14 mouse cellular contexts compared by ENCODE assay signal in the genomic region with DNA sequence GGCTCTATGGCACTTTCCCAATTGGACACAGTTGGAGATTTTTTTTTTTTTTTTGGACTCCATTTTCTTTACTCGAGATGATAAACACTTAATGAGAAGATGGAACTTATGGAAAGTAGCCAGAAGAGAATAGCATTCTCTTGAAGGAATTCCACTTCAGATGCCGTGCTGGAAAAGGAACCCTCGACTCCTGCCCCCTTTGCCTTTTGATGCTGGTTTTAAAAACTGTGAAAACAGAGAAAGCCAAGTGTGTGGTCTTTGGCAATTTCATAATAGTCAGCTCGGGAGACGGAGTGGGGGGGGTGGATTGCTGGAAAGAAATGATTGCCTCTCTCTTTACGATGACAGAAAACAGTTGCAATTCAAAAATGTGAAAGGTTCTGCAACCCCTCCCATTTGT.
DNase-seq lines count a peak whose midpoint lies in the region; ATAC-seq lines count a peak whose summit lies in the region.
"Had no signal": no experiment of that assay in that cellular context is flagged by ENCODE, and none has a peak within 500 bp of the region (broad histone marks: within the 10 kb centered on the region; RNA-seq: fewer than 3 reads in every experiment).

No protein-coding gene starts in this region.

- no peaks in the 10 kb centered on the region for H3K36me3 ChIP-seq in embryonic facial prominence, embryonic 13.5 days
- H3K36me3 ChIP-seq in embryonic facial prominence, embryonic 10.5 days (replicated peaks): no peaks in the 10 kb centered on the region
- no peaks in the 10 kb centered on the region for H3K36me3 ChIP-seq in forebrain, embryonic 14.5 days (ENCODE audit: control insufficient read depth, insufficient read depth, low read length)
- H3K36me3 ChIP-seq: heart, embryonic 13.5 days had no signal

- peaks cover 18% of the 10 kb centered on the region for H3K4me1 ChIP-seq in embryonic facial prominence, embryonic 13.5 days
- peaks cover 11% of the 10 kb centered on the region for H3K4me1 ChIP-seq in embryonic facial prominence, embryonic 10.5 days
- peaks cover 6% of the 10 kb centered on the region; the same call in 1 of the 2 replicates for H3K4me1 ChIP-seq in forebrain, embryonic 14.5 days (ENCODE audit: control insufficient read depth, insufficient read depth, low read length)

- peak overlapping the region; percentile 7; the same call in 1 of the 2 replicates for H3K4me2 ChIP-seq in embryonic facial prominence, embryonic 13.5 days
- H3K4me2 ChIP-seq in forebrain, embryonic 14.5 days (ENCODE audit: low read length): no peak overlapping the region
- H3K4me2 ChIP-seq: heart, embryonic 13.5 days; hindbrain, embryonic 14.5 days had no signal

- no peak overlapping the region for H3K4me3 ChIP-seq in embryonic facial prominence, embryonic 13.5 days
- no peak overlapping the region for H3K4me3 ChIP-seq in embryonic facial prominence, embryonic 10.5 days
- H3K4me3 ChIP-seq in forebrain, embryonic 14.5 days (ENCODE audit: low read depth, low read length): no peak overlapping the region
- H3K4me3 ChIP-seq: heart, embryonic 13.5 days had no signal

- H3K9me3 ChIP-seq in embryonic facial prominence, embryonic 13.5 days: no peaks in the 10 kb centered on the region
- H3K9me3 ChIP-seq in embryonic facial prominence, embryonic 10.5 days: no peaks in the 10 kb centered on the region
- no peaks in the 10 kb centered on the region for H3K9me3 ChIP-seq in forebrain, embryonic 14.5 days (replicated peaks; ENCODE audit: control insufficient read depth, low read length)
- H3K9me3 ChIP-seq: heart, embryonic 13.5 days had no signal

- no peak for DNase-seq in embryonic facial prominence, embryonic 10.5 days (ENCODE audit: low spot score)
- peak; percentile 38 for DNase-seq in kidney, postnatal 10 days
- DNase-seq in kidney, adult 9 months: no peak
- DNase-seq in forebrain, embryonic 14.5 days (ENCODE audit: low spot score): peak; percentile 54
- DNase-seq in lung, postnatal 10 days: peak; percentile 23
- no peak for DNase-seq in adrenal gland, adult 18-20 months (ENCODE audit: low spot score in 2 of 2)
- DNase-seq: cerebellum, adult 11 months; gastrocnemius, postnatal 36 days; kidney, postnatal 36 days; liver had no signal

- no peak overlapping the region for H3K9ac ChIP-seq in embryonic facial prominence, embryonic 13.5 days
- H3K9ac ChIP-seq in forebrain, embryonic 14.5 days (ENCODE audit: low read length): no peak overlapping the region
- H3K9ac ChIP-seq: heart, embryonic 13.5 days; hindbrain, embryonic 14.5 days had no signal

- H3K27me3 ChIP-seq in embryonic facial prominence, embryonic 13.5 days: no peaks in the 10 kb centered on the region
- no peaks in the 10 kb centered on the region for H3K27me3 ChIP-seq in embryonic facial prominence, embryonic 10.5 days (replicated peaks; ENCODE audit: low read depth, poor library complexity, severe bottlenecking)
- no peaks in the 10 kb centered on the region for H3K27me3 ChIP-seq in forebrain, embryonic 14.5 days (replicated peaks; ENCODE audit: control insufficient read depth, insufficient read depth, low read length)
- H3K27me3 ChIP-seq: heart, embryonic 13.5 days had no signal

- WGBS in embryonic facial prominence, embryonic 13.5 days: 20% methylated on average over 6 of the region's 6 CpGs
- WGBS in embryonic facial prominence, embryonic 10.5 days: 37% methylated on average over 6 of the region's 6 CpGs
- WGBS in forebrain, embryonic 14.5 days: 2% methylated on average over 6 of the region's 6 CpGs

- ATAC-seq in embryonic facial prominence, embryonic 13.5 days (ENCODE audit: insufficient number of reproducible peaks, insufficient read depth, low FRiP score, low TSS enrichment, low read depth): no peak
- no peak for ATAC-seq in forebrain, embryonic 14.5 days
- ATAC-seq in monocyte, adult 5-6 weeks (replicated peaks; ENCODE audit: insufficient number of reproducible peaks, low FRiP score, low TSS enrichment, poor library complexity, severe bottlenecking): no peak

- H3K27ac ChIP-seq in embryonic facial prominence, embryonic 13.5 days: no peak overlapping the region
- no peak overlapping the region for H3K27ac ChIP-seq in embryonic facial prominence, embryonic 10.5 days (replicated peaks)
- no peak overlapping the region for H3K27ac ChIP-seq in forebrain, embryonic 14.5 days (ENCODE audit: low read depth, low read length)
- H3K27ac ChIP-seq: heart, embryonic 13.5 days; hindbrain, embryonic 14.5 days had no signal

Comparison
In these comparisons a context has a peak if more than half of its experiments do, and no peak if none do; other contexts are left out.
1. DNase-seq: peak in kidney, postnatal 10 days (single experiment), forebrain, embryonic 14.5 days (single experiment) and lung, postnatal 10 days (single experiment); none in embryonic facial prominence, embryonic 10.5 days (single experiment), kidney, adult 9 months (single experiment) and adrenal gland, adult 18-20 months (0 of 2).